Mouse (Mus musculus) limb, embryonic 14.5 days (tissue): ENCODE measurements around the gene Il4ra. TPM values are rescaled to one million over a fixed set of nuclear protein-coding genes. Genes with fewer than 3 reads are reported as not detected.

ENCODE experiments used
- ATAC-seq: fragments of 200-750 bp; cut with Nextera tagmentation; 2 replicates; pipeline ENCODE4 v1.8.0; 2017; ENCODE audit warnings: low read depth, moderate number of reproducible peaks, moderate TSS enrichment; ENCODE audit not compliant: low FRiP score
- DNase-seq: peaks from one replicate; pipeline ENCODE4 v3.0.0-alpha.2; 2015; ENCODE audit warnings: low spot score
- H3K27ac ChIP-seq: fragments of 300-500 bp; sonication (generic); replicated peaks from 2 replicates; pipeline ENCODE4 v1.5.1; 2014; ENCODE audit warnings: low read depth, mild to moderate bottlenecking, low read length, moderate library complexity, mixed read lengths
- H3K27me3 ChIP-seq: fragments of 300-500 bp; sonication (generic); 2 replicates; pipeline ENCODE4 v1.6.1; 2014; ENCODE audit warnings: low read length, mixed read lengths; ENCODE audit not compliant: control insufficient read depth, insufficient read depth
- H3K36me3 ChIP-seq: fragments of 300-500 bp; sonication (generic); 2 replicates; pipeline ENCODE4 v1.6.1; 2014; ENCODE audit warnings: mild to moderate bottlenecking, low read length, moderate library complexity, mixed read lengths; ENCODE audit not compliant: control insufficient read depth, insufficient read depth
- H3K4me1 ChIP-seq: fragments of 300-500 bp; sonication (generic); 2 replicates; pipeline ENCODE4 v1.6.1; 2014; ENCODE audit warnings: antibody characterized with exemption, low read length, mixed read lengths; ENCODE audit not compliant: control insufficient read depth, insufficient read depth
- H3K4me2 ChIP-seq: fragments of 300-500 bp; sonication (generic); replicated peaks from 2 replicates; pipeline ENCODE4 v1.6.1; 2014; ENCODE audit warnings: low read depth, mild to moderate bottlenecking, low read length, moderate library complexity; ENCODE audit not compliant: severe bottlenecking
- H3K4me3 ChIP-seq: fragments of 300-500 bp; sonication (generic); replicated peaks from 2 replicates; pipeline ENCODE4 v1.5.1; 2014; ENCODE audit warnings: low read length
- H3K9ac ChIP-seq: fragments of 300-500 bp; sonication (generic); 2 replicates; pipeline ENCODE4 v1.6.1; 2014; ENCODE audit warnings: mild to moderate bottlenecking, low read depth, low read length, moderate library complexity; ENCODE audit not compliant: severe bottlenecking
- H3K9me3 ChIP-seq: fragments of 300-500 bp; sonication (generic); 2 replicates; pipeline ENCODE4 v1.6.1; 2016; ENCODE audit warnings: low read length; ENCODE audit not compliant: control insufficient read depth
- POLR2A ChIP-seq: fragments of 200-500 bp; IDR thresholded peaks from 2 replicates; pipeline ENCODE4 v1.8.0; 2012; ENCODE audit warnings: inconsistent platforms, mild to moderate bottlenecking, moderate library complexity, borderline replicate concordance; ENCODE audit not compliant: insufficient read depth, insufficient read length; ENCODE audit errors: extremely low read depth
- WGBS: fragments of 180-500 bp; shearing (Covaris S2); extraction: QIAGEN DNeasy Blood & Tissue Kit; methylation state at CpG from one replicate; pipeline ENCODE4 v1.1.7; 2014; 5-methylcytosine and 5-hydroxymethylcytosine counted together
- polyA plus RNA-seq, 2 experiments: library from polyadenylated mRNA; depleted of rRNA in 1 of 2; stranded (reverse) in 1 of 2; unstranded in 1 of 2; fragments of >200 nt; fragmentation: Nextera tagmentation in 1 of 2; extraction: Ambion mirVana in 1 of 2; gene quantifications; 2 replicates each; pipeline versions ENCODE4 v1.2.1 to v1.2.3; 2012 to 2014

Il4ra gene
- polyA plus RNA-seq, 2 experiments = 7.3 to 8.6 TPM

DNA sequence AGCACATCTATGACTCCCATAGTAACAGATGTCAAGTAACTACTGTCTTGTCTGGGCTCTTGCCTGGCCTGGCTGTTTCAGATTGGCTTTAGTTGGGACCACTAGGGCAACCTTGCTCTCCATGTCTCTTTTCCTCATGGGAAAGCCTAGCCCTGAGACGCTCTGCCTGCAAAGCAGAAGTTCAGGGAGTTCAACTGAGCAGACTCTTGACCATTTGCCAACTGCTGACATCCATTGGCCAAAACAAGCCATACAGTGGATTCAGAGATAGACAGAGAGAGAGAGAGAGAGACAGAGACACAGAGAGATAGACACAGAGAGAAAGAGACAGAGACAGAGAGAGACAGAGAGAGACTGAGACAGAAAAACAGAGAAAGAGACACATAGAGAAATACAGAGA, 10.9 kb upstream of the Il4ra start:
- no peaks in the 10 kb centered on the region for H3K36me3 ChIP-seq
- DNase-seq (no peak), ATAC-seq (no peak)
- no peaks in the 10 kb centered on the region for H3K27me3 ChIP-seq
- no peak overlapping the region for H3K4me3 ChIP-seq
- H3K27ac ChIP-seq = no peak overlapping the region
- no peak overlapping the region for H3K4me2 ChIP-seq
- no peak overlapping the region for H3K9ac ChIP-seq
- WGBS = 88% methylated on average over 1 of the region's 1 CpGs
- H3K9me3 ChIP-seq = no peaks in the 10 kb centered on the region
- H3K4me1 ChIP-seq = no peaks in the 10 kb centered on the region
- no peak for TF ChIP-seq POLR2A

DNA sequence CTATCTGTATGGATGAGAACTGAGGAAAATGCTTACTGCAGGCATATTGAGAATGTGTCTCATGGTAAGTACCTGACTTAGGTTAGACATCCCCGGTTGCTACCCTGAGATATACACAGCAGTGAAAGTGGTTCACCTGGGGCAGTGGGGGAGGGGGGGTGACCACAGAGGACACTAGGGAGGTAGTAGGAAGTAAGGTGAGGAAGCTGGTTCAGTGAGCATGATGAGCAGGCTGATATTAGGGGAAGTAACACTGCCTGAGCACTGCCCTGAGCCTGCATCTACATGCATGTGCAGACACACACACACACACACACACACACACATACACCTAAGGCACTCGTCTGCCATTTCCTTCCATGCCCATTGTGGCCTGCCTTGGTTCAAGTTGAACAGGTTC, 10.1 kb upstream of the Il4ra start:
- H3K4me2 ChIP-seq = no peak overlapping the region
- H3K4me1 ChIP-seq = no peaks in the 10 kb centered on the region
- no peaks in the 10 kb centered on the region for H3K36me3 ChIP-seq
- H3K9ac ChIP-seq = no peak overlapping the region
- no peaks in the 10 kb centered on the region for H3K9me3 ChIP-seq
- DNase-seq = no peak
- ATAC-seq = no peak
- no peak overlapping the region for H3K4me3 ChIP-seq
- no peak for TF ChIP-seq POLR2A
- 74% methylated on average over 2 of the region's 2 CpGs for WGBS
- H3K27me3 ChIP-seq = no peaks in the 10 kb centered on the region
- no peak overlapping the region for H3K27ac ChIP-seq

DNA sequence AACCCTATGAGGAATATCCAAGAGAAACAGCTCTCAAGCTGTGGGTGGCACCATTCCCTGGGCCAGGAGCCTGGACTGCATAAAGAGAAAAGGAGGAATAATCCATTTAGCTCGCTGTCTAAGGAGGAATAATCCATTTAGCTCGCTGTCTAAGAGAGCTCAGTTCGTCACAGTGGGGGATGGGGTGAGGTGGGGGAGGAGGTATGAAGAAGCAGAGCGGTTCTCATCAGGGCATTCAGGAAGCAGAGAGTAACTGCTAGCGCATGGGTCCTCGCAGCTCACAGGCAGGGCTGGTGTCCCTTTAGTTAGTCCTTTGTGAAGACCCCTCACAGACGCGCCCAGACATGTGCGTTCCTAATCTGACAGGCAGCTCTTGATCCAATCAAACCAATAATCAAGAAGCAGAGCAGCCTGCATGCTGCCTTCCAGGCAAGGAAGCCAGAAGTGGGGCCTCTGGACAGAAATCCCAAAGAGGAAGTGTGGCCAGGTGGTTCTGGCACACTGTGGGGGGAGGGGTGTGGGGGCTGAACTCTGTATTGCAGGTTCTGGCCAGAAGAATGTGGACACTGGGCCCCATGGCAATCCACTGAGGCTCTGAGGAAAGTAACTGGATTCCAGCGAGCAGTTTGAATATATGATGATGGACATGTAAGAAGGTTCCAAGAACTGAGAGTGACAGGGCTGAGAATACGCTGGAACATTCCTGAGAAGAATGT, 9.4 kb upstream of the Il4ra start:
- TF ChIP-seq POLR2A = no peak
- H3K36me3 ChIP-seq = no peaks in the 10 kb centered on the region
- no peak overlapping the region for H3K4me3 ChIP-seq
- no peak for DNase-seq
- H3K27me3 ChIP-seq = no peaks in the 10 kb centered on the region
- H3K4me1 ChIP-seq = no peaks in the 10 kb centered on the region
- H3K9ac ChIP-seq = no peak overlapping the region
- no peak for ATAC-seq
- 77% methylated on average over 11 of the region's 11 CpGs for WGBS
- no peak overlapping the region for H3K27ac ChIP-seq
- H3K4me2 ChIP-seq = no peak overlapping the region
- H3K9me3 ChIP-seq = no peaks in the 10 kb centered on the region

DNA sequence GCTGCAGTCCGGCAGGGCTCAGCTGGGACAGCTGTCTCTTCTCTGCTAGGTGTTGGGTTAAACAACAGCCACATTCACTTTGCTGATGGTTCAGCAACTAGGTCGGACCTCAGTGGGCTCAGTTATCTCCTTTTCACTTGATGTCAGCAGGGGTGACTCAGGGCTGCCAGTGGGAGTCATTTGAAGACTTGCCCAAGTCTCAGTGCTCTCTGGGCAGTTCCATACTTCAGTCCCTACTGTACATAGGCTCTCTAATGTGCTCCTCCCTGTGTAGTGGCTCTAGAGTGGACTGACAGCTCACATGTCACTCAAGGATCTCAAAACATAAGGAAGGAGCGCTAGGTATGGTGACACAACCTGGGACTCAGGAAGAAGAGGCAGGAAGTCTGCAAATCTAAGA, 8.4 kb upstream of the Il4ra start:
- no peak overlapping the region for H3K4me3 ChIP-seq
- ATAC-seq = no peak
- WGBS = 82% methylated on average over 3 of the region's 3 CpGs
- TF ChIP-seq POLR2A = no peak
- DNase-seq = no peak
- no peaks in the 10 kb centered on the region for H3K27me3 ChIP-seq
- no peak overlapping the region for H3K4me2 ChIP-seq
- no peaks in the 10 kb centered on the region for H3K4me1 ChIP-seq
- H3K27ac ChIP-seq = no peak overlapping the region
- H3K36me3 ChIP-seq = no peaks in the 10 kb centered on the region
- no peaks in the 10 kb centered on the region for H3K9me3 ChIP-seq
- no peak overlapping the region for H3K9ac ChIP-seq

DNA sequence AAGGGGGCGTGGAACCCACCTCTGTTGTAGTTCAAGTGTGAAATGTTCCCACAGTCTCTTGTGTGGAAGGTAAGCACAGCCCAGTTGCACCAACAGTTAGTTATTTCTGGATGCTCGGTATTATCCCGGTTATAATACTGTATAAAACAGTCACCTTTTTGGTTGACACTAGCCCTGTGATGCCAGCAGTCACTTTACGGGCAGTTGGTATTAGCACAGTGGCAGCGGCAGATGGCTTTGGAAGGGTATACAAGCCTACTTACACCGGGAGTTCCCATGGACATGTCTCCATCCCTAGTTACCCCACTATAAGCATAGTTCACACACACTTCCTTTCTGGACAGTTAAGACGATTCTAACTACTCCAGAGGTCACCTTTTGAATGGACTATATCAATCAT, 6.6 kb upstream of the Il4ra start:
- H3K9ac ChIP-seq = no peak overlapping the region
- H3K4me2 ChIP-seq = no peak overlapping the region
- H3K4me1 ChIP-seq = no peaks in the 10 kb centered on the region
- 92% methylated on average over 7 of the region's 7 CpGs for WGBS
- no peak overlapping the region for H3K4me3 ChIP-seq
- TF ChIP-seq POLR2A = no peak
- H3K27ac ChIP-seq = no peak overlapping the region
- H3K9me3 ChIP-seq = no peaks in the 10 kb centered on the region
- no peak for DNase-seq
- no peaks in the 10 kb centered on the region for H3K27me3 ChIP-seq
- ATAC-seq = no peak
- no peaks in the 10 kb centered on the region for H3K36me3 ChIP-seq
